Mouse (Mus musculus): Measurements from ENCODE around the gene Abca9. TPM values are rescaled to one million over a fixed set of nuclear protein-coding genes. Genes with fewer than 3 reads are reported as not detected.

The Abca9 gene
- 18.2 and 18.8 TPM in 2 replicates for polyA plus RNA-seq (2014; fragmentation: Nextera tagmentation; extraction: Ambion mirVana)

GRCm38 (mm10) chr11:110167459-110168251 lies at the start of gene Abca9:
Abca9 (minus strand) TSS chr11:110168196.
- no peaks in the 10 kb centered on the region for H3K27me3 ChIP-seq (replicated peaks; ENCODE audit: control insufficient read depth, insufficient read depth, low read length)
- peak within 1 kb of the TSS; percentile 45 for H3K4me2 ChIP-seq (ENCODE audit: low read depth, low read length)
- peak within 1 kb of the TSS; percentile 90 for H3K27ac ChIP-seq (replicated peaks; ENCODE audit: low read depth, low read length)
- DNase-seq (ENCODE audit: low spot score), result peak; percentile 84
- WGBS, result 28% methylated on average over 12 of the region's 12 CpGs
- peak within 1 kb of the TSS; percentile 26 for H3K9ac ChIP-seq (ENCODE audit: low read depth, low read length)
- no peaks in the 10 kb centered on the region for H3K36me3 ChIP-seq (ENCODE audit: control insufficient read depth, insufficient read depth, low read length)
- H3K4me3 ChIP-seq (ENCODE audit: low read depth, low read length), result peak within 1 kb of the TSS; percentile 30
- ATAC-seq (ENCODE audit: low read depth), result 0 out of 2 replicates have a peak, but pooled peaks have one; percentile 44
- H3K4me1 ChIP-seq (ENCODE audit: control insufficient read depth, insufficient read depth, low read length), result peaks cover 12% of the 10 kb centered on the region
- H3K9me3 ChIP-seq (ENCODE audit: control insufficient read depth, low read length), result no peaks in the 10 kb centered on the region

GRCm38 (mm10) chr11:110217118-110217517 lies 49.1 kb upstream of the Abca9 start:
- ATAC-seq (ENCODE audit: low read depth) (no peak), DNase-seq (ENCODE audit: low spot score) (no peak)
- no peak overlapping the region for H3K4me2 ChIP-seq (ENCODE audit: low read depth, low read length)
- no peaks in the 10 kb centered on the region for H3K4me1 ChIP-seq (ENCODE audit: control insufficient read depth, insufficient read depth, low read length)
- no peaks in the 10 kb centered on the region for H3K9me3 ChIP-seq (ENCODE audit: control insufficient read depth, low read length)
- no peak overlapping the region for H3K4me3 ChIP-seq (ENCODE audit: low read depth, low read length)
- no peak overlapping the region for H3K27ac ChIP-seq (replicated peaks; ENCODE audit: low read depth, low read length)
- no peak overlapping the region for H3K9ac ChIP-seq (ENCODE audit: low read depth, low read length)
- H3K27me3 ChIP-seq (replicated peaks; ENCODE audit: control insufficient read depth, insufficient read depth, low read length), result no peaks in the 10 kb centered on the region
- H3K36me3 ChIP-seq (ENCODE audit: control insufficient read depth, insufficient read depth, low read length), result no peaks in the 10 kb centered on the region

GRCm38 (mm10) chr11:110203930-110204329 lies 35.9 kb upstream of the Abca9 start:
- H3K9ac ChIP-seq (ENCODE audit: low read depth, low read length), result no peak overlapping the region
- no peaks in the 10 kb centered on the region for H3K9me3 ChIP-seq (ENCODE audit: control insufficient read depth, low read length)
- DNase-seq (ENCODE audit: low spot score) (no peak), ATAC-seq (ENCODE audit: low read depth) (no peak)
- no peak overlapping the region for H3K4me2 ChIP-seq (ENCODE audit: low read depth, low read length)
- no peak overlapping the region for H3K4me3 ChIP-seq (ENCODE audit: low read depth, low read length)
- H3K27ac ChIP-seq (replicated peaks; ENCODE audit: low read depth, low read length), result no peak overlapping the region
- no peaks in the 10 kb centered on the region for H3K27me3 ChIP-seq (replicated peaks; ENCODE audit: control insufficient read depth, insufficient read depth, low read length)
- H3K36me3 ChIP-seq (ENCODE audit: control insufficient read depth, insufficient read depth, low read length), result no peaks in the 10 kb centered on the region
- 72% methylated on average over 5 of the region's 5 CpGs for WGBS
- H3K4me1 ChIP-seq (ENCODE audit: control insufficient read depth, insufficient read depth, low read length), result no peaks in the 10 kb centered on the region

GRCm38 (mm10) chr11:110198882-110199281 lies 30.9 kb upstream of the Abca9 start:
- 73% methylated on average over 3 of the region's 3 CpGs for WGBS
- Histone ChIP-seq H3K4me1 (ENCODE audit: control insufficient read depth, insufficient read depth, low read length) (no peaks in the 10 kb centered on the region), H3K4me3 (ENCODE audit: low read depth, low read length) (no peak overlapping the region), H3K36me3 (ENCODE audit: control insufficient read depth, insufficient read depth, low read length) (no peaks in the 10 kb centered on the region), H3K9ac (ENCODE audit: low read depth, low read length) (no peak overlapping the region), H3K4me2 (ENCODE audit: low read depth, low read length) (no peak overlapping the region), H3K27ac (replicated peaks; ENCODE audit: low read depth, low read length) (no peak overlapping the region), H3K9me3 (ENCODE audit: control insufficient read depth, low read length) (no peaks in the 10 kb centered on the region), H3K27me3 (replicated peaks; ENCODE audit: control insufficient read depth, insufficient read depth, low read length) (no peaks in the 10 kb centered on the region)
- ATAC-seq (ENCODE audit: low read depth) (no peak), DNase-seq (ENCODE audit: low spot score) (no peak)

- no peaks in the 10 kb centered on the region for H3K9me3 ChIP-seq (ENCODE audit: control insufficient read depth, low read length)
- H3K36me3 ChIP-seq (ENCODE audit: control insufficient read depth, insufficient read depth, low read length), result no peaks in the 10 kb centered on the region
- no peak overlapping the region for H3K4me2 ChIP-seq (ENCODE audit: low read depth, low read length)
- no peak overlapping the region for H3K9ac ChIP-seq (ENCODE audit: low read depth, low read length)
- H3K27ac ChIP-seq (replicated peaks; ENCODE audit: low read depth, low read length), result no peak overlapping the region
- no peak for DNase-seq (ENCODE audit: low spot score)
- no peaks in the 10 kb centered on the region for H3K4me1 ChIP-seq (ENCODE audit: control insufficient read depth, insufficient read depth, low read length)
- no peak for ATAC-seq (ENCODE audit: low read depth)
- H3K27me3 ChIP-seq (replicated peaks; ENCODE audit: control insufficient read depth, insufficient read depth, low read length), result no peaks in the 10 kb centered on the region
- 77% methylated on average over 8 of the region's 8 CpGs for WGBS
- no peak overlapping the region for H3K4me3 ChIP-seq (ENCODE audit: low read depth, low read length)
These were observed 28.7 kb upstream of the Abca9 start for GRCm38 (mm10) chr11:110196561-110197306.

- no peak overlapping the region for H3K9ac ChIP-seq (ENCODE audit: low read depth, low read length)
- H3K36me3 ChIP-seq (ENCODE audit: control insufficient read depth, insufficient read depth, low read length), result no peaks in the 10 kb centered on the region
- no peaks in the 10 kb centered on the region for H3K4me1 ChIP-seq (ENCODE audit: control insufficient read depth, insufficient read depth, low read length)
- H3K9me3 ChIP-seq (ENCODE audit: control insufficient read depth, low read length), result no peaks in the 10 kb centered on the region
- ATAC-seq (ENCODE audit: low read depth), result no peak
- DNase-seq (ENCODE audit: low spot score), result no peak
- 85% methylated on average over 4 of the region's 4 CpGs for WGBS
- H3K4me2 ChIP-seq (ENCODE audit: low read depth, low read length), result no peak overlapping the region
- H3K27ac ChIP-seq (replicated peaks; ENCODE audit: low read depth, low read length), result no peak overlapping the region
- H3K4me3 ChIP-seq (ENCODE audit: low read depth, low read length), result no peak overlapping the region
- no peaks in the 10 kb centered on the region for H3K27me3 ChIP-seq (replicated peaks; ENCODE audit: control insufficient read depth, insufficient read depth, low read length)
These were observed 27.3 kb upstream of the Abca9 start for GRCm38 (mm10) chr11:110195310-110195709.

- DNase-seq (ENCODE audit: low spot score), result no peak
- 90% methylated on average over 3 of the region's 3 CpGs for WGBS
- H3K4me3 ChIP-seq (ENCODE audit: low read depth, low read length), result no peak overlapping the region
- H3K27ac ChIP-seq (replicated peaks; ENCODE audit: low read depth, low read length), result no peak overlapping the region
- no peaks in the 10 kb centered on the region for H3K27me3 ChIP-seq (replicated peaks; ENCODE audit: control insufficient read depth, insufficient read depth, low read length)
- peaks cover 13% of the 10 kb centered on the region for H3K4me1 ChIP-seq (ENCODE audit: control insufficient read depth, insufficient read depth, low read length)
- no peak overlapping the region for H3K9ac ChIP-seq (ENCODE audit: low read depth, low read length)
- ATAC-seq (ENCODE audit: low read depth), result no peak
- H3K9me3 ChIP-seq (ENCODE audit: control insufficient read depth, low read length), result no peaks in the 10 kb centered on the region
- H3K36me3 ChIP-seq (ENCODE audit: control insufficient read depth, insufficient read depth, low read length), result no peaks in the 10 kb centered on the region
- no peak overlapping the region for H3K4me2 ChIP-seq (ENCODE audit: low read depth, low read length)
These were observed 3.2 kb upstream of the Abca9 start for GRCm38 (mm10) chr11:110171212-110171611.

GRCm38 (mm10) chr11:110165822-110166221 lies 2.2 kb downstream of the Abca9 start:
- no peak for DNase-seq (ENCODE audit: low spot score)
- H3K4me2 ChIP-seq (ENCODE audit: low read depth, low read length), result peak overlapping the region; percentile 37

More at GRCm38 (mm10) chr11:110165822-110166221, 2.2 kb downstream of the Abca9 start:
- Histone ChIP-seq H3K4me1 (ENCODE audit: control insufficient read depth, insufficient read depth, low read length) (peaks cover 12% of the 10 kb centered on the region), H3K27me3 (replicated peaks; ENCODE audit: control insufficient read depth, insufficient read depth, low read length) (no peaks in the 10 kb centered on the region), H3K9ac (ENCODE audit: low read depth, low read length) (no peak overlapping the region), H3K27ac (replicated peaks; ENCODE audit: low read depth, low read length) (no peak overlapping the region), H3K4me3 (ENCODE audit: low read depth, low read length) (no peak overlapping the region), H3K9me3 (ENCODE audit: control insufficient read depth, low read length) (no peaks in the 10 kb centered on the region), H3K36me3 (ENCODE audit: control insufficient read depth, insufficient read depth, low read length) (no peaks in the 10 kb centered on the region)
- no peak for ATAC-seq (ENCODE audit: low read depth)
- 25% methylated on average over 3 of the region's 3 CpGs for WGBS
